Mouse (Mus musculus) WW6 (cell line): ENCODE data around the gene 4931406C07Rik.
"Not testable (repeated sequence)": the region's sequence is repeated elsewhere in the genome, so short reads cannot be mapped to it uniquely, and the experiment has no call there.

ENCODE experiments used
- DNase-seq: peaks from one replicate; pipeline ENCODE4 v3.0.0-alpha.2; 2013; ENCODE audit warnings: low read depth, low spot score

4931406C07Rik gene

DNA sequence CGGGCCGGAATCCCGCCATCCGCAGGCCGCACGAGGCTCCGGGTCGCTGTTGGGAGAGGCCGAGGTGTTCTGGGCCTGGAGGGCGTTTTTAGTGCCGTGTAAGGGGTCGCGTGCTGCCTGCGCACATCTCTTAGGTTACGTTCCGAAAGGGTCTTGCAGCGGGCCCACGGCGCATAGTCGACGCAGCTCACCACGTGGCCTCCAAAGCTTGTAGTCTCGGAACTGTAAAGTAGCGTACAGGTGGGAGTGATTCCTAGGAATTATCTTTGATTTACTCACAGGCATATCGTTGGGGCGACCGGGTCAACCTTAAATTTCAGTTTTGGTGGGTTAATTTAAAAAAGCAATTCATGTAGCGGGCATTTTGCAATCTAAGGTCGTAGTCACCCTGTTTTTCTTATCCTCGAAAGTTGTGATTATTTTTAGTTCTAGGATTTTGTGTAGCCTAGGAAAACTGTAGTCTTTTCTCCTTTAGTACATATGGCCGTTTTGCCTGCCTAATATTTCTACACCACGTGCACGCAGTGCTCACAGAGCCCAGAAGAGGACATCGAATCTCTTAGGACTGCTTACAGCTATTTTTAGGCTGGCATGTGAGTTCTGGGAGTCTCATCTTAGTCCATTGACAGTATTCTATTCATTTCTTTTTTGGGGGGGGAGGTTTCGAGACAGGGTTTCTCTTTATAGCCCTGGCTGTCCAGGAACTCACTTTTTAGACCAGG, at the start of gene 4931406C07Rik:
Gene 4931406C07Rik, minus strand, starts transcription at position 51 of the 722 bp plus-strand sequence.
- DNase-seq, result no peak

- DNase-seq, result no peak
Measured at GRCm38 (mm10) chr9:15349925-15350324, 43.7 kb upstream of the 4931406C07Rik start.

DNA sequence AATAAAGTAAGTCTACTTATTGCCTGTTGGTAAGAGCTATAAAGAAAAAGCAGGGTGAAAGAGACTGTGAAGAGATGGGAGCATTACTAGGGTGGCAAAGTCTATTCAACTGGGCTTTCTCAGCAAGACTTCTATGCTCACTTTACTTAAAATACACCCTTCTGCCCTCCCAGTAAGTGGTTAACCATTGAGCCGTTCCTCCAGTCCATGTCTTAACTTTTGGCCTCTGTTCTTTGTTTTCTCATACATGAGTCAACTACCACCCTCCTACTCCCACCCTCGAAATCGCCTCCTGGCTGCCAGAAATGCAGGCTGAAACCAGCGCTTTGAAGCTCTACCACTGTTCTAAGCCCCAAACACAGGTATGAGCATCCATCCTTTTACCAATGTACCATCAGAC, 31.5 kb upstream of the 4931406C07Rik start:
- DNase-seq, result no peak

DNA sequence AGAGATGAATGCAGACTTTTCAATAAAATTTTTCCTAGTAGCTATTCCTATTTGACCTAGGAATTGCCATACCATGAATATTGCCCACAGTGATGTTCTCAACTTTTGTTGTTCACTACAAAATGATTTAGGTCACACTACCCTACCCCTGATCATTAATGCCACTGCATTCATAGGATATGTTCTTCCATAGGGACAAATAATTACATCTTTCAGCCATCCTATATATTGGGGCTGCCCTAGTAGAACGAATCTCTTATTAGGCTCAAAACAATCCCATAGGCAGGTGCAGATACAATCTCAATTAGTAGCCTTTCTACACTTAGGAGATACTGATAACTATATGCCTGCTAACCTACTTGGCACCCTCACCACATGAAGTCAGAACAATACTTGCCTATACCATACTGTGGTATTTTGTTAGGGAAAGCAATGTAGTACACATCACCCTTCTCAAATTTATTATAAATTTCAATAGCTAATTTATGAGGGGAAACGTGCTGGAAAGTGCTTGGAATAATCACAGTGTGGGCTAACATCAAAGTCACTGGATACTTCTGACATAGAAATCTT, 12.0 kb upstream of the 4931406C07Rik start:
- no peak for DNase-seq

DNA sequence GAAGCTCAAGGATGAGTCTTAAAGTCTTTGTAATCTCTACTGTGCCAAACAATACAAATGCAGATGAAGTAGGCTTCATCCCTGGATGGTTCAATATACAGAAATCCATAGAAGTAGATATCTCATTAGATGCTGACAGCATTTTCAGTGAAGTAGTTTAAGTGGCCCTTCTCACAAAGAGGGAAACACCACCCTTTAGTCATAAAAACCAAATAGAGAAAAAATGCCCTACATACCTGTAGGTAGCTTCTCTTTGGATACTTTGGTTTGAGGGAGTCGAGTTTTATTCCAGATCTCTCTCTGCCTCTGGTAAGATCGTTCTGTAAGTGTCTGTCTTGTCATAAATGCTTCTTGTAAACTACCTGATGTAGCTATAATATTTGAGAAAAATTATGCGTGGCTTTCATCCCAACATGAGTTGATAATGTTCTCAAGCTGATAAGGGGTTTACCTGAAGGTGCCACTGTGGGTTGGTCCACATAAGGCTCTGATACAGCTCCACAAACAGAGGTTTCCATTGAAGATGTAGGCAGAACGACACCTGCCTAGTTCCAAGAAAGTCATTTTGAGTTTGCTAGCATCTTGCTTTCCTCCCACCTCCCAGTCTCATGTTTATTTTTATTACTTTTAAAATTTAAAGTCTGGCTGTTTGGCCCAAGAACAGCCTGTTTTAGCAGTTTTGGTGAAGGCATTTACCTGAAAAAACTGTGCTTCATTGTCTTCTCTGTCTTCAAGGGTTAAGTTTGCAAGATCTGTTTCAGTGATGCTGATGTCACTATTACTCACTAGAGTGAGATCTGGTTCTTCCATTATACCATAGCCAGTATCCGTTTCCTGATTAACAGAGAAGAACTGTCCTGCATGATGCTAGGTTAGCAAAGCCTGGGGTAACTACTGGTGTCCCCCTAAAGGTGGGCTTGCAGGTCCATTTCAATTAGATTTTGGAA, 11.2 kb upstream of the 4931406C07Rik start:
- no peak for DNase-seq

- not testable (repeated sequence) for DNase-seq
Measured at GRCm38 (mm10) chr9:15316296-15316695, 10.0 kb upstream of the 4931406C07Rik start.

DNA sequence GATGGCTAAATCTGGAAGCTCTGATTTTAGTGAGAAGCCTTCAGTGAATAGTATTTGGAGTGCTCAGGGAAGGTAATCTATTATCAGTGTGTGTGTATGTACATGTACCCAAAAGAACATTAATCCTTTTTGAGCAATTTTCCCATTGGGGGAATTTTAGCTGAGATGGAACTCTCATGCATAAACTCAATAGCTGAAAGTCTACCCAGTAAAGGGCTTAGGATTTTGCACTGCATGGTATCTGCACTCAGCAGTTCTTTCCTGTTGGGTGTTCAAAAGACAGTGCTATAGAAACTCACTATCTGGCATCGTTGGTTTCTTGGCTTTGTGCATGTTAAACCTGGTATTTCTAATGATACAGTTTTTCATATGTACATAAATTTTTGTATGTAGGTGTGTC, 8.4 kb upstream of the 4931406C07Rik start:
- no peak for DNase-seq

DNA sequence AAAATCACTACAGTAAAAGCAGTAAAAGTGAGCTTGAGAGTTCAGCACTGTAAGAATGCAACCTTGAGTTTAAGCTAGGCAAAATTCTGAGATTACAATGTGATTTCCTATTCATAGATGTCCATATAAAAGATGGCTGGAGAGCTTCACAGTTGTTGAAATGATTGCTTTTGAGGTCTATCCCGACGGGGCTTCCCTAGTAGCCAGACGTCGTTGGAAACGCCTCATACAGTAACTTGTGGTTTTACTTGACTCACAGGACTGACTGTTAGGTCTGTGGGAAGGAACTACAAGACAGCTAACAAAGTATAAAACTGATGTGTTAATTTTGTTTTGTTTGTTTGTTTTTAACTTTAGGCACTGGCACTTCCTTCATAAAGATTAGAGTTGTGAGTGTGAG, 7.4 kb upstream of the 4931406C07Rik start:
- DNase-seq, result no peak

DNA sequence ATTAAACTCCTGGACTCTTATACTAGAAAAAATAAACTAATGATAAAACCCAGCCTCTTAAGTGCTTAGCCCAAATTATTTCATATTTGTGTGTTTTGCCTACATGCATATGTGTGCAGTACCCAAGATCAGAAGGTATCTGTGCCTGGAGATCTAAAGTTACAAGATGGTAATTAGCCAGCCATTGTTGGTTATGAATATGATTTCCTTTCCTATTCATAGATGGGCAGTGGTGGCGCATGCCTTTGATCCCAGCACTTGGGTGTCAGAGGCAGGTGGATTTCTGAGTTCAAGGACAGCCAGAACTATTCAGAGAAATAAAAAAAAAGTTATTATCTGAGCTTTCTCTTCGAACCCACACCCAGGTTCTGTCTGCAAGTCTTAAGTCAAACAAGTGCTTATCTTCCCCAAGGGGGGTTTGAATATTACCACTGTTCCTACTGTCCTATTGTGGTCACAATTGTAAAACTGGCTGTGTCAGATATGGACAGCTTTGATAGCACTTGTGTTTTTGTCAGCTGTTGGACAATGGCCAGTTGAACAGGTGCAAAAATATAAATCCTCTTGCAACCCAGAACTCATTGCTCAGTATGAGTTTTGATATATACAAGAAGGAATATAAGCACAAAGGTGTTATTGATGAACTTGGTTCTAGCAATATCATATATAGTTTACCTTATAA, 5.9 kb upstream of the 4931406C07Rik start:
- no peak for DNase-seq

GRCm38 (mm10) chr9:15310179-15310578, 3.9 kb upstream of the 4931406C07Rik start:
- no peak for DNase-seq

- no peak for DNase-seq
Measured at GRCm38 (mm10) chr9:15309425-15309824, 3.2 kb upstream of the 4931406C07Rik start.

DNA sequence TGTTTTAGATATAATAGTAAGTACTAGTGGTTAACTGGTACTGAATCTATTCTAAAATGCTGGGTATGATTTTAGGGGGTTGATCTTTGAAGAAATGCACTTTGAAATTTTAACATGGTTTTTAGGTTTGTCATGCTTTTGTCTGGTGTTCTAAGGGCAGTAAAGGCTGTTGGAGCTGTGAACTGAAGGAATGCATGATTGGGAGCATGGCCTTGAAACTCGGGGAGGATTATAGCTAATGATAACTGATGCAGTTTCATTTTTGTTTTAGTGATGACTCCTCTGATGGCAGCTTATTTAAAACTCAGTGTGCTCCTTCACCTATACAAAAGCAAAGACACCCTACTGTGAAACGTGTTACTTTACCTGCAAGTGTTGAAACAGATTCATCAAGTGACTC, 2.0 kb upstream of the 4931406C07Rik start:
- DNase-seq, result no peak

DNA sequence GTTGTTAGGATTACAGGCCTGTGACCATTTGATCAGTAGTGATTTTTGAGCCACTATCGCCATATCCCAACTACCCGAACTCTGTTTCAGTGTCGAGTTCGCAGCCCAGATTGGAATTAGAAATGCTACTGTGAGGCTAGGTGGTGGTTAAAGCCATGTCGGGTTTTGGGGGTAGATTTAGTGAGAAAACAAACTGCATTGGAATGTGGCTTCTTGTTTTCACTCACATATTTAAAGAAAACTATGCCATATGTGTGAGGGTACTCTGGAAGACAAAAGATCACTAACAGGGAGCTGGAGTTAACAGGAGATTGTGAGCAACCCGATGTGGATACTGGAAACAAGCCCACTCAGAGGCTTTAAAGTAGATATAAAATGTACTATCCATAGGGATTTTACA, 1.0 kb upstream of the 4931406C07Rik start:
- no peak for DNase-seq

DNA sequence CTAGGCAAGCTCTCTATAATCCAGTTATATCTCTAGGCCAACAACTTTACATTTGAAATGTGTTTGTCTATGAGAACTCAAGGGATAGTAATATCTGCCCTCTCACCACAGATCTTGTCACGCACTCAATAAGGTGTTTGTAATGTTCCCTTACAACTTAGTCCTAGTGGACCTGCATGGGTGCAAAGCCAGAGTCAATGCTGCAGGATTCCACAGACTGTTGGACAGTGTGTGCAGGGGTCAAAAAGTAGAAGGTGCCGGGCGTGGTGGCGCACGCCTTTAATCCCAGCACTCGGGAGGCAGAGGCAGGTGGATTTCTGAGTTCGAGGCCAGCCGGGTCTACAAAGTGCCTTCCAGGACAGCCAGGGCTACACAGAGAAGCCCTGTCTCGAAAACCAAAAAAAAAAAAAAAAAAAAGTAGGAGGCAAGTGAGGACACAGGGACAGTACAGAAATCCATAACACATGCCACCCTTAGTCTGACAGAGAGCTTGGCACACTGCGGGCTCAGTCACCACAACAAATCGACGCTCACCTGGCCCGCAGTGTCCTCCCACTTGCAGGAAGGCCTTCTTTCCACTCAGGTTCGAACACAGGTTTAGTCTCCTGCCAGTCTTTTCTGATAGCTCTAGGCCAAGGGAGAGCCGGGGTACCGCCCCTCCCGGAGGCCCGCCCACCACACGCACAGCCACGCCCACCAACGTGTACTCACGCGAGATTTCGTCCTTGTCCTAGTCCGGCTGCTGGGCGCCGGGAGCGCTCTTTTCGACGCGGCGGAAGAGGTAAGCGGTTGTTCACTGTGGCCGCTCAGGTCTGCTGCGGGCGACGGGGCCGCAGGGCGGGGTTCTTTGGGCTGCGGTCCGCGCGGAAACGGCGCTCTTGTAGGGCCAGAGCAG, 498 bp downstream of the 4931406C07Rik start, which contains the start of gene Taf1d:
Gene Taf1d, plus strand, starts transcription at position 712 of the 895 bp plus-strand sequence.
- DNase-seq, result peak; percentile 77

GRCm38 (mm10) chr9:15302881-15303280, 3.4 kb downstream of the 4931406C07Rik start:
- DNase-seq, result no peak

DNA sequence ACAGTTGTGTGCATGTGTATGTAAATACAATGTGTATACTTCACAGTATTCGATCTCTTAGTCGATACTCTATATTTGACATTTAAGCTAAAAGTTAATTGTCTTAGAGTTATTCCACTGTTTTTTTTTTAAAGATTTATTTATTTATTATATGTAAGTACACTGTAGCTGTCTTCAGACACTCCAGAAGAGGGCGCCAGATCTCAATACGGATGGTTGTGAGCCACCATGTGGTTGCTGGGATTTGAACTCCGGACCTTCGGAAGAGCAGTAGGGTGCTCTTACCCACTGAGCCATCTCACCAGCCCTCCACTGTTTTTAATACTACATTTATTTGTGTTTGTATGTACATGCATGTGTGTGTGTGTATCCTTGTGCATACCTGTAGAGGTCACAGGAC, 4.2 kb downstream of the 4931406C07Rik start:
- not testable (repeated sequence) for DNase-seq

GRCm38 (mm10) chr9:15301399-15301798, 4.8 kb downstream of the 4931406C07Rik start:
- DNase-seq, result no peak

GRCm38 (mm10) chr9:15300056-15300455, 6.2 kb downstream of the 4931406C07Rik start:
- no peak for DNase-seq

DNA sequence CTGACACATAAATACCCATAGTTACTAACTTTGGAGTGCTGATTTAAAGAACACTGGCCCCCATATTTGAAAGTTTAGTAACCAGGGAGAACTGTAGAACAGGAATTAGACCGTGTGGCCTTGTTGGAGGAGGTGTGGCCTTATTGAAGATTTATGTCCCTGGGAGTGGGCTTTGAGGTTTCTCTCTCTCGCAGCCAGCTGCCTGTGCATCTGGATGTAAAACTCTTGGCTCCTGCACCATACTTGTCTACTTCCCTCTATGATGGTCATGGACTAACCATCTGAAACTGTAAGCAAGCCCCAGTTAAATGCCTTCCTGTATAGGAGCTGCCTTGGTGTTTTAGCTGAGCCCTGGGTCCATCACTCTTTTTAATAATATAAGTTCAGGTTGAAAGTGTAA, 7.8 kb downstream of the 4931406C07Rik start:
- DNase-seq, result no peak

- no peak for DNase-seq
Measured at GRCm38 (mm10) chr9:15297112-15297511, 9.1 kb downstream of the 4931406C07Rik start.

GRCm38 (mm10) chr9:15289251-15289650, 17.0 kb downstream of the 4931406C07Rik start:
- DNase-seq, result no peak
